Mouse (Mus musculus) right cerebral cortex, adult 18-20 months (tissue): ENCODE measurements at regions not wholly inside any gene's neighbourhood (a gene's known extent, or its start where the extent isn't known, plus 50 kb on each side); places are given as distances from the start of the nearest gene placed in this dataset.
"Not testable (repeated sequence)": the region's sequence is repeated elsewhere in the genome, so short reads cannot be mapped to it uniquely, and the experiment has no call there.

Source experiments
- DNase-seq: peaks from one replicate; pipeline ENCODE4 v3.0.0; 2022; ENCODE audit warnings: mixed read lengths

DNA sequence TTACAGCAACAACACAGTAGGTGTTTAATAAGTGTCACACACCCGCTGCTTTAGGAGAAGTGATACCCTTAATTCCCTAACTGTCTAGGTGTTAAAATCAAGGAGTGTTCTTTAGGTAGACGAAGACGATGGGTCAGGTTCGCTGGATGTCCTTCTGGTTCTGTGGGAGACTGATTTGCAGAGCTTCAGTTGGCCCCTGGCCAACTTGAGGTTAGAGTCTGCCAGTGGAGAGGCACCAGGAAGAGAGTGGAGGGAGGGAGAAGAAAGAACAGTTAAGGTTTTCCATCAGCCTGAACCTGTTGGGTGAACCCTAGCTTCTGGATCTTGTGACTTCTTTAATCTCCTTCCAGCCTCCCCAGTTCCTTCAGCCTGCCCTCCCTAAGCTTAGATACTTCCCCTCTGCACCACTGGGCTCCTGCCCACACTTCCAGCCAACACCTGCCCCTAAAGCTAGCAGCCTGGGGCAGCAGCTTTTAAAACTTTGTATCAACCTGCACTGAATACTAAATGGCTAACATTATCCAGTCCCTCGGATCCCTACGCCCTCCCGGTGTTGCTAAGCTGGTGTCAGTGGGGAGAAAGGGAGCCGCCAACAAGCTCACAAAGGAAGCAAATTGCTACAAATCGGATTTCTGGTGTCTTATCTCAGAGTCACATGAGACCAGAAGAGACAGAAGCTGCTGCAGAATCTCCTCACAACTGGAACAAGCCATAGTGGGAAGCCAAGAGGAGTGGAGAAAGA is 62.1 kb upstream of the Adgrl1 start:
- DNase-seq = no peak

DNA sequence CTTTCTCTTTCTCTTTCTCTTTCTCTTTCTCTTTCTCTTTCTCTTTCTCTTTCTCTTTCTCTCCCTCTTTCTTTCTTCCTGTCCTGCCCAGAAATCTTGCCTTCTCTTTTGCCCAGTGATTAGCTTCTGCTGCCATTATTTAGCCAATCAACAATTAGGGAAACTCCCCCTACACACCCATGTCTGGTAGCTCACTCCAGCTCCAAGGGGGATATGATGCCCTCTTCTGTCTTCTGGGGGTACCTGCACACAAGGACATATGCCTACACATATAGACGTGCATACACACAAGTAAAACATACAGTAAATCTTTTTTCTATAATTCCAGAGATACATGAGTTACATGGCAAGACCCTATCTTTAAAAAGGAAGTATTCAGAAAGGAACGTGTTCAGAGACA is 70.1 kb upstream of the Adgrl1 start:
- DNase-seq = no peak

DNA sequence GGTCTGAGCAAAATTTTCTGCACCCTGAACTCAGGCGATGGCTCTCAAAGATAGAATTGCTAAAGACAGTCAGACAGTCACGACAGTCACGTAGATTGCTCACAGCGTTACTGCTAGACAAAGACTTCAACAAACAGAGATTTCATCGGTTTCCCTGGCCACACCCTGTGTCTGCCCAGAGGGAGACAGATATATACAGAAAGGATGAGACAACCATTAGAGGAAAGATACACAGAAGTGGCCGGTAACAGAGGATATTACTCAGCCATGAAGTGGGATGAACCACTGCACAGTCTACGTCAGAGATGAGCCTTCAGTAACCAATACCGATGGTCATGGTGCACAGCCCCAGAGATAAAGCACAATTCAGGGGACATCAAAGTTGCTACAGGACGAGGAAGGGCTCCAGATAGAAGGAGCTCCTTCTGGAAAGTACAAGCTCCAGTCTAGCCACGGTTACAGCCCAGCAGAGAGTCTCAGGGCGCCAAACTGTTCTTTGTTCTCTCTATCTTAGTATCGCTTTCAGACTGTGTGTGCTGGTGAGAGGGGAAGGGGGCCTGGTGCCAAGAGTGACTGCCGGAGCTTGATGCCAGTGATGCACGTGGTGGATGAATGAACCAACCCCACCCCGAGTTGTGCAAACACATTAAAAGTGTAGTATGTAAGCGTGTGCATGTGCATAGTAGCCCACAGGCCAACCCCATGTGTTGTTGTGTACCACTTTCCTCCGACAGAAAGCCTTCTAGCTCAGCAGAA is 74.8 kb upstream of the Adgrl1 start:
- DNase-seq = no peak

DNA sequence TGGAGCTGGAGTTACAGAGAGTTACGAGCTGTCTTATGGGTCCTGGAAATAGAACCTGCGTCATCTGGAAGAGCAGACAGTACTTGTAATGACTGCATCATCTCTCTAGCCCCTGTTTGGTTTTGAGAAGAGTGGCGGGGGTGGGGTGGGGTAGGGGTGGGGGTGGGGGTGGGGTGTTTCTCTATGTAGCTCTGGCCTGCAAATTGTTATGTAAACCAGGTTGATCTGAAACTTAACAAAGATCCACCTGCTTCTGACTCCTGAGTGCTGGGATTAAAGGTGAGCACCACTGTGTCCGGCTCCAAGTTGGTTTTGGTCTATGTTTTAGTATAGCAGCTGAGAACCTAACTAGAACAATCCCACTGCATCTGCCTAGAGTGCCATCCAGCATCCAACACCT is 78.0 kb upstream of the Adgre5 start:
- DNase-seq = no peak

DNA sequence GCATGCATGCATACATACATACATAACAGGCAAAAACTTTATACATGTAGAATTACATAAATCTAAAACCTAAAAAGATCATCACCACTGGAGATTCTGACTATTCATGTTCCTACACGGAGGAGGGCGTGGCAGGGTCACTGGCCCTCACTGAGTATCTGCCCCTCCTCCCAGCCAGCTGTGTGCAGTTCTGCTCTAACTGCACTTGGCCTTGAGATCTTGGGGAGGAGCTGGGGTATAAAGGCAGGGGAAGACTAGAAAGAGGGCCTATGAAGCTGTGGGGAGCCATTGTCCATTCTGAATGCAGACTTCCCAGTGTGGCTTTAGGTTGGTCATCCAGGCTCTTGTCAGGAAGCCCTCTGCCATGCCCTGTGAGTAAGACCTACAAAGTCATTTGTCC is 69.5 kb upstream of the Adgre5 start:
- DNase-seq = no peak

DNA sequence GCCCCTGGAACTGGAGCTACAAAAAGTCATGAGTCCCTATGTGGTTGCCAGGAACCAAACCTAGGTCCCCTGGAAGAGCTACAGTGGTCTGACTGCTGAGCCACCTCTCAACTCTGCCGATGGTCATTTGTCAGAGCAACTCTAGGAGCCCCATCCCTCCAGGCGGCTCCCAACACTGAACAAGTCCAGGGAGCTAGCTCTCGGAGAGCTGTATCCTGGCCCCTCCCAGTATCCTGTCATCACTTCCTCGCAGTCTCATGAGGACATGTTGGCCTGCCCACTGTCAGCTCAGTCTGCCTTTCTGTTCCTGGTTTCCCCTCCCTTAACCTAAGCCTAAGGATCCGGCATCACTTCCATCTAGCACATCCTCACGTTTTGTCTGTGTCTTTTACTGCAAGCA is 64.5 kb upstream of the Adgre5 start:
- no peak for DNase-seq

DNA sequence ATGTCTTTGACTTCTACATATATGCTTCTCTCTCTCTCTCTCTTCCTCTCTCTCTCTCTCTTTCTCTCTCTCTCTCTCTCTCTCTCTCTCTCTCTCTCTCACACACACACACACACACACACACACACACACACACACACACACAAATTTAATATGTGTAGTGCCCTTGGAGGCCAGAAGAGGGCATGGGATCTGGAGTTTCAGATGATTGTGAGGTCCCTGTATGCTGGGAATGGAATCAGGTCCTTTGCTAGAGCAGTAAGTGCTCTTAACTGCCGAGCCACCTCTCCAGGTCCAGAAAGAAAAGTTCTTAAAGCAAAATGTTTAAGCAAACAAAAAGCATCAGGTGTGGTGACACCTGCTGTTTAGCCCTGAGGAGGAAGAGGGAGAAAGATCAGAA is 62.2 kb upstream of the Adgre5 start:
- not testable (repeated sequence) for DNase-seq

DNA sequence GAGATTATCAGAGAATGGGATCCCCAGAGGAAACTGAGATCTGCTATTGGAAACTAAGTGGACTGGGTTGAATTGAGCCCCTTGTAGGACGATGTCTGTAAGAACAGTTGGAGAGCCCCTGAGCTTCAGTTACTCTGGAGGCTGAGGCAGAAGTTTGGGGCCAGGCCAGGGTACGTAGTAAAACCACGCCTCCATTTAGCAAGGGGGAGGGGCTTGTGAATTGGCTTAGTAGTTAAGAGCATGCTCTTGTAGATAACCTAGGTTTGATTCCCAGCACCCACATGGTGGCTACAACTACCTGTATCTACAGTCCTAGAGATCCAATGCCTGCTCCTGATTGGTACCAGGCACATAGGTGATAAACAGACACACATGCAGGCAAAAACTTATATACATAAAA is 61.4 kb upstream of the Adgre5 start:
- no peak for DNase-seq

DNA sequence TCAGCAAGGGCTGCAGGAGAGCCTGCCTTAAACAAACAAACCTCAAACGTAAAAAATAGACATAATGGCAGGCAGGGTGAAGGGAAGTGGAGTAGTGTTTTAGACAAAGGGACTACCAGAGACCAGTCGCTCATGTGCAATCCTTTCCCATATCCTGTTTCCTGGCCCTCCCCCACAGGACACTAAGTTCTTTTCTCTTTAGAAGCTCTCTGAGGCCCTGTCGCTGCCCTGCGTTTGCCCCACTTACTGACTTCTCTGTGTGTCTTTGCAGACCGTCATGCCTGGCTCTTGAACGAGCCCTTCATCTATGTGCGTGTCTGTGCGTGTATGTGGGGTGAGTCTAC is 58.5 kb upstream of the Adgre5 start:
- no peak for DNase-seq

DNA sequence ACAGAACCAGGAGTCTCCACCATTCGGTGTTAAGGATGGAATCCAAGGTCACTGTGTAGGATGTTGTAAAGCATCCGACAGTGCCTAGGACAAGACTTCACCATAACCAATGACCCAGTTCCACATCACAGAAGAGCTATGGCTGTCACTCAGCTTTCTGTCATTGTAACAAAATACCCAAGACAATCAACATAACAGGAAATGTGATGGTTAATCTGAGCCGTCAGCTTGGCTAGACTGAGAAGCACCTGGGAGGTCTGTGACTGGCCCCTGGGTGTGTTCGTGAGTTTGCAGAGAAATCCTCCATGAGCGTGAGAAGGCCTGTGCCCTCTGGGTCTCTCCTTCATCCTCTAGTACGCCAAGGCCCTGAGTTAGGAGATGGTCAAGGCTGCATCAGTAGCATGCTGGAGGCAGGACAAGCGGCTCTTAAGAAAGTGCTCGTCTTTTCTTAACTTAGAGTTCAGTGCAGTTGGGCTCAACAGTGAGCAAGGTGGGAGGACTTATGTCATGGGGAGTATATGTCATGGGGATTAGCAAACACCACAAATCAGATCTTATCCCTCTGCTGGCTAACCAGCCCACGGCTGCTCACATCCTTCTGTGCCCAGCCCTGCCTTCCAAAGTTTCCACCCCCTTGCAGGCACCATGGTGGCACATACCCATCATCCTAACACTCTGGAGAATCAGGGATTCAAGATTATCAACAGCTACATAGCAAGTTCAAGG is 57.9 kb upstream of the Adgre5 start:
- DNase-seq = no peak

DNA sequence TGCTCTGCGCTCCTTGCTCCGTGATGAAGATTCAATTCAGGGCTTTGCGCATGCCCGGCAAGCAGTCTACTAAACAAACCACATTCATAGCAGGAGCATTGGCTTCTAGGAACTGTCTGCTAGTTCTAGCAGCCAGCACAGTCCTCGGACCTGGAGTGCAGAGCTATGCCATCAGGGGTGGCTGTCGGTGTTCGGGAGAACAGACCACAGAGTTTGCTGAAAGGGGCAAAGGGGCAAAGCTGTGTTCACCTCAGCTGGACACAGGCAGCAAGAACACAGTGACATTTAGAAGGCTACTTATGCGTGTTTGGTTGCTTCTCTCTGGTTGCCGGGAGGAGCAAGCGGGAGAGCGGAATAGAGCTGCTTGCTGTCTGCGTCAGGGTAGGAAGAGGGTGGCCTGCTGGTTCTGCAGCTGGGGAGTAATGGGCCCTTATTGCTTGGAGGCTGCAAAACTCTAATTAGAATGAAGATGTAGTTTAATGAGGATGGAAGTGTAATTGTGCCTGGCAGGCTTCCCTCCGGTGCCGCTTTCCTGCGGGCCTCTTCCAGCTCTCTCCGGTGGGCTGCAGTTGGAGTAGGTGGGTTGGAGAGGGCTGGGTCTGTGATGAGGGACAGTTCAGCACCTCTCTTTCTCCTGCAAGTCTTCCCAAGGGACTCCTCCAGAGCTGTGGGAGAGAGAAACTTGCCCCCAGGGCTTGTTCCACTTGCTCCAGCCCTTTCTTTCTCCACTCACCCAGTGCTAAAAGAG is 52.5 kb upstream of the Adgre5 start:
- peak; percentile 50 for DNase-seq
